Mouse (Mus musculus): ENCODE measurements at regions not wholly inside any gene's neighbourhood (a gene's known extent, or its start where the extent isn't known, plus 50 kb on each side); places are given as distances from the start of the nearest gene placed in this dataset.

DNA sequence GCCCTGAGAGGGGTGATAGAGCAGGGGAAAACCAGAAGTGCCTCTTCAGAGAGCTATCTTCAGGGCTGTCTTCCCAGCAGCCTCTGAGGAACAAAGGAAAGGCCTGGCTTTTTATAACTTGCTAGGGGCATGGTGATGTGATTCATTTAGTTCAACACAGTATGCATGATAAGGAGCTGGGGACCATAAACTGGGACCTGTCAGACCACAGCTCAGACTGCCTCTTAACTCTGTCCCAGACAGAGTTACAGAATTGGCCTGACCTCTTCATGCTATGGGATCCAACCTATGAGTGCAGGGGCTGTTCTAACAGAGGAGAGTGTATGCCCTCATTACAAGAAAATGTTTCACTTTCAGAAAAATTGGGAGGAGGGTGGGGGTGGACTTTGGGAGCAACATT, 59.3 kb upstream of the Il12b start:
- DNase-seq (ENCODE audit: low read depth): no peak

DNA sequence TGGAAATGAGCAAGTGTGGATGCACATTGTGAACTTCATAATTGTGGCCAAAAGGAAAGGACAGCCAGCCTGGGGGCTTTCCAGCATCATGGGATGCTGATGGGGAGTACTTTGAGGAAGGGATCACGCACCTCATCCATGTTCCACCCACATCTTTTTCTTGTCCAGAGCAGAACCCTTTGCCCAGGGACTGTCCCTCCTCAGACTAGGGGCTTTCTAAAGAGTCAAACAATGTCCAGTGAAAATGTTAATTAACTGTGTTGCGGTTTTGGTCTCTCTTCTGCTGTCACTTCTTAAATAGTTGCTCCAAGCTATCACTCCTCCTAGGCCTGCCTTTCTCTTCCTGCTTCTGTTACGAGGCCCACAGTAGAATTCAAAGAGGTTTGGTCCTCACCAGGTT, 51.6 kb upstream of the Il12b start:
- DNase-seq (ENCODE audit: low read depth): no peak

DNA sequence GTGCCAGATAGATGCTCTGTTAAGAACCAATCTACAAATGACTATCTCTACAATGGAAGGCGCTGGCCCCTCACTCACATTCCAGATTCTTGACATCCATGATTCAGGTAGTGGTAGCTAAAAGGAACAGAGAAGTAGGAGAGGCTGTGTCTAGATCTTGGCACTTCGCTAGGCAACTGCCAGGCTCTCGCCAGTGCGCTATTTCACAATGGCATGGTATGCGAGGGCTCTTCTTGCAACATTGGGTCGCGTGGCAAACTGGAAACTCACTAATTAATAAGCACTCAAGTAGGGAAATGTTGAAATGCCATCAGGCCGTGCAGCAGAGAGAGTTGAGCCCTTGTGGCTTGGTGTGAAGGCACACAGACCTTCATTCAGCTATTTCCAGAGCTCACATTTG, 50.3 kb upstream of the Il12b start:
- DNase-seq (ENCODE audit: low read depth): peak; percentile 32
